Mouse (Mus musculus) urinary bladder, postnatal 36 days (tissue): Measurements from ENCODE around the gene Tgfbr3.
"Not testable (repeated sequence)": the region's sequence is repeated elsewhere in the genome, so short reads cannot be mapped to it uniquely, and the experiment has no call there.

Experiments
- DNase-seq, 2 experiments: peaks; one replicate each; pipeline ENCODE4 v3.0.0; 2022; ENCODE audit warnings: low spot score in 2 of 2, mixed read lengths in 1 of 2

Gene Tgfbr3

DNA sequence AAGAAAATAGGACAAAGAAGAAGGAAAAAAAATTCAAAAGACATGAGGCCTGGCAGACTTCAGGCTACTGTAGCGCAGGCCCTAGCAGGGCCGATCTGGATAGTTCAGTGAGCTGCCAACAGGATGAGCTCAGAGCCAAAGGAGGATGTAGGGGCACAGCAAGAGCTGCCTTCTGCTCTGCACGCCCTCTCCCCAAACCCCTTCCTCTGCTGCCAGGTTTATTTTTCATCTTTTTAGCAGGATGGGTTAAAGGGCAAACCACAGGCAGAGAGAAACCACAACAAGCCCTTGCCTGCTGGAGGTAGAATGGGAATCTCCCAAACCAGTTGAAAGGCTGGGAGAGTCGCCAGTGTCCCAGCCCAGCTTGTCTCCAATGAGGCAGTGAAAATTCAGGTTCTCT, 10.2 kb downstream of the Tgfbr3 start:
- DNase-seq: no peak

DNA sequence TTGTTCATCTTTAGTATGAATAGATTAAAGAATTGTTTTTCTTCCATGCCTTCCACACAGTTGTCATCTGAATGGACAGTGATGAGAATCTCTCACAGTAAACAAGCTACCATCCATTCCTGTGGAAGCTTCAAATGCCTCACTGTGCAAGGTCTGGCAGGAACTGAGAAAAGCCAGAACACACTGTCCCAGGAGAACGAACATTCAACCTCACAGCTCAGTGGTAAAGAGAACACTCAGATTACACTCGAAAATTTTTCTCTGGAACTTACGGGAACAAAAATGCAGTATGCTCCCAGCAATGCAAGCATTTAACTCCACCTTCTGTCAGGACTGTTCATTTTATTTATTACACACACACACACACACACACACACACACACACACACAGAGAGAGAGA, 13.2 kb downstream of the Tgfbr3 start:
- no peak for DNase-seq

DNA sequence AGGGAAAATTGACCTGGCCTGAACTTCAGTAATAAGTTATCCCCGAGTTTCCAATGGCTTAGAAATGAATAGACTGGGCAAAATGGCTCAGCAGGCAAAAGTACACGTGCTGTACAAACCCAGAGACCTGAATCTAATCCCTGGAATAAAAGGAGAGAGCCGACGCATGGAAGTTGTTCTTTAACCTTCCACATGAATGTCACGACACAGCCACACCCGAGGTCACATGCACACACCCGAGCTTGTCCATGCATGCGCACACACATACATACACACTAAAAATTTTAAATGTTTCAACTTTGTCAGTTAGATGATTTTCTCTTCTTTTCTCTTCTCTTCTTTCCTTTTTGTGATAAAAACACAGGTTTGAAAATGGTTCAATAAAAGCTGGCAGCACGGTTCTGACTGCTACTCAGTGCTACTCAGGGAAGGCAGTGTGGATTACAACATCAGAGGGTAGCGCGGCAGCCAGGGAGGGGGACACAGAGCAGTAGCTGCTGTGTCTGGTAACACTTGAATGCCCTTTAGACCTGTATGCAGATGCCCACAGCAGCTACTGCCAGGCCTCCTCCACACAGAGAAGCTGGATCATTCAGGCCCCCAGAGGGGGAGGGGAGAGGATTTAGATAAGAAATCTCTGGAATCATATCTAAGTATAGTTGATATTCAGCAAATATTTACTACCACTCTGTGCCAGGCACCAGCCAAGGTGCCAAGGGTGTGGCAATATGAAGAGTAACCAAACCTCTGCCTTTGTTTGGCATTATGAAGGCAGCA, 17.0 kb downstream of the Tgfbr3 start:
- no peak for DNase-seq

DNA sequence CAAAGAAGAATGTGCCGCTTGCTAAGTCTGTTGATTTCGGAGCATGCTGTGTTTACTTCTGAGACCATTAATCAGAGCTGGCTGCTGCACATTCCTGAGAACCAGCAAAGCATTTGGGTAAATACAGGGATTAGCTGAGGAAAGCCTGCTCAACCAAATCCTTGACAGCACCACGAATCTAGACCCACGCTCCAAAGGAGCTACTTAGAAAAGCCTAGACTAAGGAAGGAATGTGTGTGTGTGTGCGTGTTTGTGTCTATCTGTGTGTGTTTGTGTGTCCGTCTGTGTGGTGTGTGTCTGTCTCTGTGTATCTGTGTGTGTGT, 20.5 kb downstream of the Tgfbr3 start:
- no peak for DNase-seq

DNA sequence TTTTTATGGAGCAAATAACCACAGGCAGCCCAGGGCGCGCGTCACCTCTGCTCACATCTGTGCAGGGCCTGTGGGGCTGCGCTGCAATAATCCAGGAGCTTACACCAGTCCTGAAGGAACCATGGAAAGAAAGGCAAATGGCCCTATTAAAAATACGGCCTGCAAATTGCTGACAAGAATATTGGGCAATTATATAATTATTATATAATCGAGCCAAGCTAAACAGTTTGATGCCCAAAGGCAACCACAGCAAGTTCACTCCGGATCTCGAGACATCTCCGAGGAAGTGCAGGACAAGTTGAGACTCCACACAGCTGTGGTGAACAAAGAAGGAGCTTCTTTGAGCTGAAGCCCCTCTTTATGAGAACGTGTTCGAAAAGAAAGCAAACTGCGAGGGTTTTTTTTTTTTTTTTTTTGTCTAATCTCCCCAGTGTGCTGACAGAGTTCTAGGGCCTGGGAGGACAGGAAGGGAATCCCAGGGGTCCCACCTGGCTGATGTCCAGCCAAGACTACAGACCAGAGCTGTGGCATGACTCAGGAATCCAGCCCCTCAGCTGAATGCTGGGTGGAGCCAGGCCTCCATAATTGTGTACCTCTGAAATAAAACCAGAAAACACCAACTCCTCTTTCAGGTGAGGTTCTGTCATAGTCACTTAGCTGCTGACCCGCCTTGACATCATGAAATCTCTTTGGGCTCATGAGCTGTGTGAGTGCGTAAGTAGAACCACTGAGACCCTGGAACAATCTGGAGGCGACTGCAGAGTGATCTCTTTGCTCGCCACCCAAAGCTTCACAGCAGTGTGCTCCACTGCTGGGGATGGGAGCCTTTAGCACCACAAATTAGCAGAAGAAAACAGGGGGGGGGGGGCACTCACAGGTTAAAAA, 21.1 kb downstream of the Tgfbr3 start:
- DNase-seq: no peak

DNA sequence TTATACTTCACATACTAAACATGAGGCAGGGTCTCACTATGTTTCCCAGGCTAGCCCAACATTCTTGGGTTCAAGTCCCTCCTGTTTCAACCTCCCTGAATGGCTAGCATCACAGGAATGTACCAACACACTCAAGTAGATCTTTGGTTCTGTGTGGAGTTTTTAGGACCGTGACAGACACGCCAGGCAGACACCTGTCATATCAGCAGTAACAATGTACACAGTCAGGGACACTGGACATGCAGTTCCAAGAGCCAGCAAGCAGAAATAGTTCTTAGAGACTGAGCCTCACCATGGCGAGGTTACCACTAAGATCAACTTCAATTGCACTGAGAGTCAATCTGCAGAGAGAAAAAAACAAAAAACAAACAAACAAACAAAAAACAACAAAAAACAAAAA, 22.9 kb downstream of the Tgfbr3 start:
- no peak for DNase-seq

DNA sequence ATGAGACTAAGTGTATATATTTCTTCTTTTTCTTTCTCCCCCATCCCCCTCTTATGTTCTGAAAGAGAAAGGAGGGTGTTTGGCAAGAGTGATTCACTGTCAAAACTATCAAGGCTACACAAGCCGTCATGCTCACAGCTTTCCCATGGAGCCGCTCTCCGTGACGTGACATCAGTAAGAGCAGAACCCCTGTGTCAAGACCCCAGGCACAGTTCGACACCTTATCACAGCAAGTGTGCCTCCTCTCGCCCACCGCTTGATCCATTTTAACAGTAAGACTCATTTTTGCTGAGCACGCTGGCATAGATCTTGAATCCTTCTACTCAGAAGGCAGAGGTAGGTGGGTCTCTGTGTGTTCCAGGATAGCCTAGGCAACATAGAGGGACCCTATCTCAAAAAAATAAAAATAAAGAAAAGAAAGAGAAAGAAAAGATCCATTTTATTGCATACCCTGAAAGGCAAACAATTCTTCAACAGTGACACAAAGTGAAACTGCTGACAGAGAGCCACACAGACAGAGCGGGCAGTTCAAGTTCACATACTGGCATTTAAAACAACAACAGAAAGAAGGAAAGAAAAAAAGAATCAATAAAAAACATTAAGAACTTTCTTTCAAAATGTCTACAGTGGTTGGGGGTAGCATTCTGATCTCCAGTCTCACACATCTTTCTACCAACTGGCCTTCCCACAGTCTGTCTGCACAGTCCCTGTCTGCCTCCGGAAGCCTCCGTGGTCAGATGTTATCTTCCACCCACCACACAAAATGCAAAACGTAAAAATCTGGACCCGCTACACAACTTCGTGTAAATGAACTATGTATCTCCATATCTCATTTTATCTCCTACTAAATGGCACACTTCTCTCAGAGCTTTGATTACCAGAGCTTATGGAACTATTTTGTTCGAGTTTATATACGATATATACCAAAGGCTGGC, 24.7 kb downstream of the Tgfbr3 start:
- DNase-seq: no peak

DNA sequence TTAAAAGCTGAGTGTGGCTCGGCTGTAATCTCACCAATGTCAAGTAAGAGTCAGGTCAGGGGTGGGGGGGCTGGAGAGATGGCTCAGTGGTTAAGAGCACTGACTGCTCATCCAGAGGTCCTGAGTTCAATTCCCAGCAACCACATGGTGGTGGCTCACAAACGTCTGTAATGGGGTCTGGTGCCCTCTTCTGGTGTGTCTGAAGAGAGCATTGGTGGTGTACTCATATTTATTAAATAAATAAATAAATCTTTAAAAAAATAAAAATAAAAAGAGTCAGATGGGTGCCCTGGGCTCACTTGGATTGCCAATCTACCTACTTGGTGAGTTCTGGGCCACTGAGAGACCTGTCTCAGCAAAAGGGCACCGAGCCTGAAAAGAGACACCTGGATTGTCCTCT, 25.6 kb downstream of the Tgfbr3 start:
- no peak for DNase-seq

DNA sequence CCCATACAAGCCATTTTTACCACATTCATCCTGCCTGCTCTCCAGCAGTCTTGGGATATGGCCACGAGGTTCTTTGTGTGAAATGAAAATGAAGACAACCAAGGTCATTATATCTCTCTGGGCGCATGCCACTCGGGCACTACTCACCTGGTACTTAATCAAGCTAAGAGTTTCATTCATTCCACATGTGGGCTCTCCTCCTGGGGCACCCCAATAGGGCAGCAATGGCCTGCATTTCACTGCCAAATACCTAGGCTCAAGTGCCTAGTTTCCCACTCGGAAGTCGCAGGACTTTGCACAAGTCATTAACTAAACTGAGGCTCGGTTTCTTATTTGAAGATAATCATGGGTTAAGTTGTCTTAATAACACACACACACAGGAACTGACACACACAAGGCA, 27.5 kb downstream of the Tgfbr3 start:
- DNase-seq: no peak

DNA sequence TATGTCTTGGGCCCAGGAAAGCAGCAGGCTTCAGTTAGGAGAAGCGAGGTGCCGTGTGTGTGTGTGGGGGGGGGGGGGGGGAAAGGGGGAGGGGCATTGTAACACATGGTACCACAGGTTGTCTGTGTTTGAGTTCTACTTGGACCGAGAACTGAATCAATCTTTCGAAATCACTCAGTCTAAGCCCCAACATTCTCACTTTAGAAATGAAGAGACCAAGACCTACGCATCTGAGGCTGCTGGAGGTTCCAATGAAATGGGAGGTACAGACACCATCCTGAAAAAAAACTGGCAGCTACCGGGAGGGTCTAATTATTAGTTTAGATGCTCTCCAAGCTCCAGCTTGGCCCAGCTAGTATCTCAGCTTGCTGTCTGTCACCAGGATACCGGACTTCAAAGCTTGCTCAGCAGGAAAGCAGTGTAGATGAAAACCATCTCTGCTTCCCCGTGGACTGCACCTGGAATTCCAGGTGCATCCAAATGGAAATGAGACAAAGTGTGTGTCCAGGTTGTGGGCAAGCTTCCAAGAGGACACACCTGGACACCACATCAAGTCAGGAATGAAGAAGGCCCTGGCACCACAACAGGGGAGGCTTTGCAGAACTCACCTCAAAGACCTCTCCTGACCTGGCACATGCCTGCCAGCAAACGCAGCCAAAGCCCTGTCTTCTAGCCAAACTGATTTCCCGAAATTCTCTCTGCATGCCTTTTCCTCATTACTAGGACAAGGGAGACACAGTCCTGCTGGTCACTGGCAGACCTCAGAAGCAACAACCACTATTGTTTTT, 28.5 kb downstream of the Tgfbr3 start:
- DNase-seq: no peak

DNA sequence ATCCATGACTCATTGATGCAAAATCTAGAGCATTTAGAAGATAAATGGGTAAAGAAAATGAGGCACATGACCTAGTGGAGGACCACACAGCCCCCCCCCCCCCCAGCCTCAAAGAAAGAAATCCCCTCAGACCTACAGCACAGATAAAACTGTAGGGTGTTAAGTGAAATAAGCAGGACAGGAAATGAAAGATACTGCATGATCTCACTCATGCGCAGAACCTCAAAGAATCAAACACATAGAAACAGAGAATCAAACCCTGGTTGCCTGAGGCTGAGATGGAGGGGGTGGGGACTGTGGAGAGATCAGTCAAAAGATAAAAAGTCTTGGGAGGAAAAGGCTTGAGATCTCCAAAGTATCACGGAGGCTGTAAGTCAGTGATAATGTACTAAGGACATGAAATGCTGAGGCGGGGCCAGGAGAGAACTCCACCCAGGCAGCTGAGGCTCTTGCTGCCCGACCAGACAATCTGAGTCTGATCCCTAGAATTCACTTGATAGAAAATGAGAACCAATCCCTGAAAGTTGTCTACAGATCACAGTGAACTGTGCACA, 29.9 kb downstream of the Tgfbr3 start:
- no peak for DNase-seq

DNA sequence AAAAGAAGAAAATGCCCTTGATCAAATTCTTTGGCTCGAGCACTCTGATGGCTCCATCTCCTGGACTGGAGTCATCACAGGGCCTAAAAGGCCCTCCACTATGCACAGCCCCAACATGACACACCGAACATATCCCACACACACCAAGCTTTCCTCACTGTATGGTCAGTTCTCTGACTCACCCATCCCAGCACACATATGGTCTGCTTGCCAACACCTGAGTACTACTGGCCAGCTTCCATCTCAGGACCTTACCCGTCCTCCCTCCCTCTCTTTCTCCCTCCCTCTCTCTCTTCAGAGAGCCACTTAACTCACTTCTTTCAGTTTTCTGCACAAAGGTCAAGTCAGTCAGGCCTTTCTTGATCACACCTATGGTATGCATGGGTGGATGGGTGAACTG, 36.0 kb downstream of the Tgfbr3 start:
- DNase-seq: no peak

DNA sequence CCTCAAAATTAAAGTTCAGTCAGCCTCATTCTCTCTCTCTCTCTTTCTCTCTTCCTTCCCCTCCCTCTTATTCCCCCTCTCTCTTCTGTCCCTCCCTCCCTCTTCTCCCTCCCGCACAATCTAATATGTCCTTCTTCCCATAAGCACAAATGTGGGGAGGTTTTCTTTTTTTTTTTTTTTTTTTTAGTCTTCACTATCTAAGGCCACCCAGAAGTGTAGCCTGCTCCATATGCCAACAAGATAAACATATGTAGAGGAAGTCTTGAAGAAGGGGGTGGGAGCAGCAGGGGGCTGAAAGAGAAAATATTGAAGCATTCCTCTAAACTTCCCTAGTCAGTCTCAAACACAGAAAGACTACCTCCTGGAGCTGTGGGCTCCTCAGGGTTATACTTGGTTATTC, 37.0 kb downstream of the Tgfbr3 start:
- DNase-seq: no peak

DNA sequence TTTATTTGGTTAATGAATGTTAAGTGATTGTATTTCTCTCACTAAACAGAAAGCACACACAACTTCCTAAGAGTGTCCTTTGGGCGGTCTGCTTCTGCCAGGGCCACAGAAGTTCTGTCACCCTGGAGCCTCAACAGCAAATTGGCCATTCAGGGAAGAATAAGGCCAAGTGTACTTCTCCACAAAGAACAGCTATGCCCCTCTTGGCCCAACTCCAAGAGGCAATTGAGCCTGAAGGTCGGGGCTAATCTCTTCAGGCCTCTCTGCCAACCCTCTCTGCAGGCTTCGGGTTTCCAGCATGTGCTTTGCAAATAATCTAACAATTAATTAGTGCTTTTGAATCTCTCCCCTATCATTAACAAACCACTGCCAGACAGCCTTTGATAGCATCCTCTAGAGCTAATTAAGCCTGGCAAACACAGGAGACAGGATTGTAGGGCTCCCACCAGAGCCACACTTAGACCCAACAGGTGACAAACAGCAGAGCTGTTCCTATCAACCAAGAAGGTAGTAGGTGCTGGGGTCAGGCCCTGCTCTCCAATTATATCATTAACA, 37.6 kb downstream of the Tgfbr3 start:
- no peak for DNase-seq

DNA sequence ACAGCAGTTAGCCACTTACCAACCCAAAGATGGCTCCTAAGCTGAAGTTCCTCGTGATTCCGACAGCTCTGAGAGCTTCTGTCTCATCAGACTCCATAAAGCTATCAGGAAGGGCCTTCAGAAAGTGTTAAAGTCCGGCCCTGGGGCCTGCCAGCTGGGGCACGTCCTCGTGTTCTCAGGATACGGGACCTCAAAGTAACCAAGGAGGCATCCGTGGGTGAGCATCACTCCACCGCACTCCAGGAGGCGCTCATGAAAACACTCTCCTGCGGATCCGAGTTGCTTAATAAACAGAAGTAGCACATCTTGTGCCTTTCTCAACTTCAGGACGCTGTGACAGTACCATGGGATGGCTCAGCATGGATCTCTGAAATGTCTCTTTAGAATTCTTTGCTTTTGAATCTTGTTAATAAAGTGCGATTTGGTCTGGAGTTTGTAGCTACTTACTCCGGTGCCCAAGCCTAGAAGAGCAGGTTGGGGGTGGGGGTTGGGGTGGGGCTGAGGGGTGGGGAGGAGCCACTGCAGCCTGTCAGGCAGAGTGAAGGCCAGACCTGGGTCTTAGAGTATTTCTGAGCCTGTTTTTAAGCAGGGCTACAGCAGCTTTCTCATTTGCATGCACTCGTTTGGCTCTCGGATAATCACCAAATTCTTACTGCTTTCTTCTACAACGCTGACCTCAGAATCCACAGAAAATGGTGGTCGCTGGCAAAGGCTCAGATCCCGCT, 38.7 kb downstream of the Tgfbr3 start:
- no peak for DNase-seq

DNA sequence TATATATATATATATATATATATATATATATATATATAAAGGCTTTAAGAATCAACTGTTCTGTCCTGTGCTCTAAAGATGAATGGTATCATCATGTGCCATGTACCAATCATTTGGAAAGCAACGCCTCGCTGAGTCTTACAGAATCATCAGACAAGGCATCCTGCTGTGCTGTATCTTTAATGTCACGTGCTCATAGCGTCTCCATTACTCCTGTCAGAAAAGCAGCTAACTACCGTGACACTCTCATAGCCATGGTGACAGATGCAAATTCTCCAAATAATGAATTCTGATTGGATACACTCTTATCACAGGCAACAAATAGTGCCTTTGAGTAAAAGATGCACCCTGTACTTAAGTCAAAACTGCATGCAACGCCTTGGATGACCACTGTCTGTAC, 40.7 kb downstream of the Tgfbr3 start:
- DNase-seq: no peak

DNA sequence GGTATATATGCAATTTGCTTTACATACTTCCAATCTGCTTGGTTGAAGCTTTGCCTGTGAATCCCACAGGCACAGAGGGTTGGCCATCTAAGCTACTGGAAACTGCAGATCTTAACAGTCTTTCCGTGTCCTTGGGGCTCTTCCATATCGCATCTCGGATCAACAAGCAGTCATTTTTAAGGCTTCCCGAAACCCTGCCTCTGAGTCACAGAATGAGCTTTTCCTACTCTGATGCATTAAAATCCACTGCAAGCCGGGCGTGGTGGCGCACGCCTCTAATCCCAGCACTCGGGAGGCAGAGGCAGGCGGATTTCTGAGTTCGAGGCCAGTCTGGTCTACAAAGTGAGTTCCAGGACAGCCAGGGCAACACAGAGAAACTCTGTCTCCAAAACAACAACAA, 41.1 kb downstream of the Tgfbr3 start:
- not testable (repeated sequence) for DNase-seq

DNA sequence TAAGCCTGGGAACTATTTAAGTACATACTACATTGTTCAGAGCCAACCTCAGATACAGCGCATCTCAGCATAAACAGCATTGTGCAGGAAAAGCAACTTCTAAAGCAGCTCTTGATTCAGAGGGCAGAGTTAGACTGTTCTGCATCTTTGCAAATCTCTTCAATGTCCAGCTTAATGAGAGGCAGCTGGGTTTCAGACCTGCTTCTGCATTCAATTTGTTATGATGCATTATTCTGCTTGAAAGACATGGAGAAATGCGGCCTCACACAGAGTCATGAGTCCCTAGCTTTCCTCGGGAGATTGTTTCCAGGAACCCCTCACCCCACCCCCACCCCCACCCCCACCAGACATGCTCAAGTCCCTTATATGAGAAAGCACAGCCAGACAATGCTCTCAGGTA, 41.6 kb downstream of the Tgfbr3 start:
- DNase-seq: no peak

DNA sequence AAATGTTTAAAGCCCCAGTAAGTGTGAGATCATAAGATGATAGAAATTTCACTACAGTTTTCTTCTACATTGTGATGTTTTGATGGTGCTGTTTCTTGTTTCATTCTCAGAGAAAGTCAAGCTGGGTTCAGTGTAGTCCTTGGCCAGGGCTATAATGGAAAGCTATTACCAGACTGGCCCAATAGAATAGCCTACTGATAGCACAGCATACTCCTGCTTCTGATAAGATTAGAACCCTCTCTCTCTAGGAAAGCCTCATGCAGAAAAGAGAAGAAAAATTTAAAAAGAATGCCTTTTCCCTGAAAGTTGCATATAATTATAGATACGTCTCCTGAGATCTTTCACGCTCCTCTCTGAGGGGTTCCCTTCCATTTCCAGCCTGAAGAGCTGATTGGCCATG, 46.0 kb downstream of the Tgfbr3 start:
- DNase-seq: no peak

DNA sequence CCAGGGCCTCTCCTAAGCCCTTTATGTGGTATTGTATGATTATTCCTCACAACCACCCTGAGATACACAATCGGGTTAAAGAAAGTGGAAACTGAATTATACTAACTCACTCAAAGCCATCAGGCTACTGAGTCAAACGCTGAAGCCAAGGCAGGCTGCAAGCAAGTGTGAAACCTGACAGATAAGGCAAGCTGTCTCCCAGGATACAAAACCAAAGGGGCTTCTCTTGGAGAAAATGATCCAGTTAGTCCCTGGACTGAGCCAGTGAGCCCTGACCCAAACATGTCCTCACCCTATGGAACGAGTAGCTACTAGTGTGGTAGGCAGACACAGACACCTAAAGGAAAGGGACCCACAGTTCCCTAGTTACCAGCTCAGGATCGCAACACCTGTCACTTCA, 46.4 kb downstream of the Tgfbr3 start:
- DNase-seq: no peak
